Mouse (Mus musculus) limb, embryonic 11.5 days (tissue): ENCODE measurements around the gene Grip1. TPM values are rescaled to one million over a fixed set of nuclear protein-coding genes. Genes with fewer than 3 reads are reported as not detected.

Source experiments
- ATAC-seq: fragments of 200-750 bp; cut with Nextera tagmentation; 2 replicates; pipeline ENCODE4 v1.8.0; 2017; ENCODE audit warnings: low read depth; ENCODE audit not compliant: insufficient number of reproducible peaks, low FRiP score, low TSS enrichment
- DNase-seq: peaks from one replicate; pipeline ENCODE4 v3.0.0-alpha.2; 2015; ENCODE audit warnings: low spot score
- H3K27ac ChIP-seq: fragments of 300-500 bp; sonication (generic); replicated peaks from 2 replicates; pipeline ENCODE4 v1.5.1; 2014; ENCODE audit warnings: low read depth, mild to moderate bottlenecking, low read length
- H3K27me3 ChIP-seq: fragments of 300-500 bp; sonication (generic); 2 replicates; pipeline ENCODE4 v1.6.1; 2014; ENCODE audit warnings: mild to moderate bottlenecking, low read length, mixed read lengths; ENCODE audit not compliant: control insufficient read depth, insufficient read depth
- H3K36me3 ChIP-seq: fragments of 300-500 bp; sonication (generic); 2 replicates; pipeline ENCODE4 v1.6.1; 2014; ENCODE audit warnings: mild to moderate bottlenecking, low read length, moderate library complexity, mixed read lengths; ENCODE audit not compliant: control insufficient read depth, insufficient read depth
- H3K4me1 ChIP-seq: fragments of 300-500 bp; sonication (generic); 2 replicates; pipeline ENCODE4 v1.6.1; 2014; ENCODE audit warnings: low read length, mixed read lengths; ENCODE audit not compliant: control insufficient read depth, insufficient read depth
- H3K4me2 ChIP-seq: fragments of 300-500 bp; sonication (generic); 2 replicates; pipeline ENCODE4 v1.6.1; 2014; ENCODE audit warnings: low read depth, mild to moderate bottlenecking, moderate library complexity; ENCODE audit not compliant: severe bottlenecking
- H3K4me3 ChIP-seq: fragments of 300-500 bp; sonication (generic); 2 replicates; pipeline ENCODE4 v1.5.1; 2014; ENCODE audit warnings: low read depth, low read length
- H3K9ac ChIP-seq: fragments of 300-500 bp; sonication (generic); 2 replicates; pipeline ENCODE4 v1.6.1; 2014; ENCODE audit warnings: mild to moderate bottlenecking, low read length
- H3K9me3 ChIP-seq: fragments of 300-500 bp; sonication (generic); 2 replicates; pipeline ENCODE4 v1.6.1; 2016; ENCODE audit warnings: low read length; ENCODE audit not compliant: control insufficient read depth
- WGBS: fragments of 180-500 bp; shearing (Covaris S2); extraction: QIAGEN DNeasy Blood & Tissue Kit; methylation state at CpG from one replicate; pipeline ENCODE4 v1.1.7; 2014; 5-methylcytosine and 5-hydroxymethylcytosine counted together
- polyA plus RNA-seq: library from polyadenylated mRNA; unstranded; fragments of >200 nt; fragmentation: Nextera tagmentation; extraction: Ambion mirVana; gene quantifications from 2 replicates; pipeline ENCODE4 v1.2.1, GENCODE M21; 2014

Grip1 gene
- polyA plus RNA-seq, 1 experiment from 2014 or later: 3.7 TPM

DNA sequence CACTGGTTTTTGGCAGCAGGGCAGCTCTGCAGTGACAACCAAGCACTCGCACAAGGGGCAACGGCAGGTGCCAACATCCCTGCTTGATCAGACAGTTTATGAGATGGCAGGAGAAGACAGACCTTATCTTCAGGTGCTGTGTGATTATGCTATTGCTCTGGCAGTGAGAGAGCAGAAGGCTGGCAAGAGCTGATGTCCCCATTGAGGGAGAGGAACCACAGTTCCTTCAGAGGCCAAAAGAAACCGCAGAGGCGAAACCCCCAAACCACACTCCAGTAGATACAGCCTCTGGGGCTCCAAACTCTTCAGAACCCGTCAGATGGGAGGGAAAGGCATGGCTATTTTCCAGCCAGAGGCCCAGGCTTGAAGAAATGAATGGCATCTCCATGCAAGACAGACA, 932 bp upstream of the Grip1 start:
- no peak overlapping the region for H3K9ac ChIP-seq

GRCm38 (mm10) chr10:119454106-119454667, 557 bp downstream of the Grip1 start:
- ATAC-seq (peak; percentile 68), DNase-seq (peak; percentile 74)
- Histone ChIP-seq H3K27ac (peak overlapping the region; percentile 64), H3K36me3 (no peaks in the 10 kb centered on the region), H3K27me3 (no peaks in the 10 kb centered on the region), H3K4me2 (peak overlapping the region; percentile 95), H3K9ac (peak overlapping the region; percentile 63), H3K4me1 (peaks cover 8% of the 10 kb centered on the region), H3K9me3 (no peaks in the 10 kb centered on the region), H3K4me3 (peak overlapping the region; percentile 71)
- WGBS: 0% methylated on average over 48 of the region's 57 CpGs

More for the DNA sequence above, 932 bp upstream of the Grip1 start:
- no peak for ATAC-seq
- no peaks in the 10 kb centered on the region for H3K36me3 ChIP-seq
- H3K27me3 ChIP-seq: no peaks in the 10 kb centered on the region
- no peak overlapping the region for H3K27ac ChIP-seq
- no peaks in the 10 kb centered on the region for H3K9me3 ChIP-seq
- H3K4me3 ChIP-seq: peak overlapping the region; percentile 71; the same call in 1 of the 2 replicates
- H3K4me2 ChIP-seq: peak overlapping the region; percentile 95
- DNase-seq: no peak
- H3K4me1 ChIP-seq: peaks cover 8% of the 10 kb centered on the region
- 49% methylated on average over 5 of the region's 5 CpGs for WGBS

GRCm38 (mm10) chr10:119454668-119455542, 1.3 kb downstream of the Grip1 start:
- peaks cover 8% of the 10 kb centered on the region for H3K4me1 ChIP-seq
- H3K9ac ChIP-seq: peak overlapping the region; percentile 63
- no peak overlapping the region for H3K27ac ChIP-seq
- H3K27me3 ChIP-seq: no peaks in the 10 kb centered on the region
- peak overlapping the region; percentile 95 for H3K4me2 ChIP-seq
- peak overlapping the region; percentile 71 for H3K4me3 ChIP-seq
- WGBS: under 1% methylated on average over 31 of the region's 31 CpGs
- DNase-seq (peak; percentile 64), ATAC-seq (no peak)
- H3K9me3 ChIP-seq: no peaks in the 10 kb centered on the region
- no peaks in the 10 kb centered on the region for H3K36me3 ChIP-seq

DNA sequence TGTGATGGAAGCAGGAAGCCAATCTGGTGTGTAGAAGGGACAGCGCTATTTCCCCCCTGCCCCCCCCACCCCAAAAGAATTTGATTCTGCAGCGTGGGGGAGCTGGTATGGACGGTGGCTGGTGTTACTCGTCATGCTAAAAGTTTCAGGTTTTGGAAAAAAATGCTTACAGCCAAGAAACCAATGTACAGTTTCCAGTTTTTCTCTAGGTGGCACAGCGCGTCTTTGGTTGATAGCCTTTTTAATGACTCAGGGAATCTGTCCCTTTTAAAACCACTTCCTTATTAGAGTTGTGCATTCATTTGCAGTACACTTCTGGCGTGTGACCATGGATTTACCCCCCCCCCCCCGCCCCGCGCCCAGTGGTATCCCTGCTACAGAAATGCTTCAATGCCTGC, 1.9 kb downstream of the Grip1 start:
- Histone ChIP-seq H3K27me3 (no peaks in the 10 kb centered on the region), H3K36me3 (no peaks in the 10 kb centered on the region), H3K4me2 (peak overlapping the region; percentile 95), H3K27ac (no peak overlapping the region), H3K4me3 (peak overlapping the region; percentile 71), H3K9me3 (no peaks in the 10 kb centered on the region), H3K9ac (peak overlapping the region; percentile 17; the same call in 1 of the 2 replicates), H3K4me1 (peaks cover 12% of the 10 kb centered on the region)
- ATAC-seq: no peak
- no peak for DNase-seq
- WGBS: 20% methylated on average over 10 of the region's 10 CpGs

DNA sequence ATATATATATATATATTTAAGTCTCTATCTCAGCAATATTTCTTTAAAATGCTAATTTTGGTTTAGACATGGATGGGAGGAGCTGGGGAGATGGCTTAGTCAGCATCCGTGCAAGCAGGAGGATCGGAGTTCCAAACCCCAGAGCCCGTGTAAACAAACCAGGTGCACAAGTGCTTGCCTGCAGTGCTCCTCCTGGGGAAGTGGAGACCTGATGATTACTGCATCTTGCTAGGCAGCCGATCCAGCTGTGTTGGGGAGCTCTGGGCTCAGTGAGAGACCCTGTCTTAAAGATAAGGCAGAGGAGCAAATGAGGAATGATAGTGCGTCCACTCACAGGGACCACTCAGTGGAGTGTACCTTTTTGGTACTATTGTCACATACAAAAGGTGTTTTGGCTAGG, 3.5 kb downstream of the Grip1 start:
- Histone ChIP-seq H3K36me3 (no peaks in the 10 kb centered on the region), H3K27me3 (no peaks in the 10 kb centered on the region), H3K27ac (no peak overlapping the region), H3K9ac (no peak overlapping the region), H3K4me3 (no peak overlapping the region), H3K4me2 (no peak overlapping the region), H3K4me1 (peaks cover 12% of the 10 kb centered on the region), H3K9me3 (no peaks in the 10 kb centered on the region)
- ATAC-seq (no peak), DNase-seq (no peak)
- 85% methylated on average over 5 of the region's 5 CpGs for WGBS

DNA sequence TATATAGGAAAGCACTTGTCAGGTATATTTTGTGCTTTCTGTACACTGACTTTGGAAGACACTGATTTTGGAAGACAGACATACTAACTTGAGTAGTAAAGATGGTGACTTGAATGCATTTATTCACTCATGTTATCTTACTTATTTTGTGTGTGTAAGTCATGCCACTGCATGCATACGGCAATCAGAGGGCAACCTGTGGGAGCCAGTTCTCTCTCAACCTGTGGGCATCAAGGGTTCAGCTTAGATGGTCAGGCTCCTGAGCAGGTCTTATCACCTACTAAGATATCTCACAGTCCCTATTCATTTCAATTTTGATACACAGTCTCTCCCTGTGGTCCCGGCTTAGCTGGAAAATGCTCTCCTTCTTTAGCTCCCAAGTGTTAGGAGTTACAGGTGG, 5.4 kb downstream of the Grip1 start:
- no peak for ATAC-seq

GRCm38 (mm10) chr10:119463345-119463744, 9.7 kb downstream of the Grip1 start:
- no peaks in the 10 kb centered on the region for H3K36me3 ChIP-seq

More for the DNA sequence above, 5.4 kb downstream of the Grip1 start:
- H3K9ac ChIP-seq: no peak overlapping the region
- H3K4me1 ChIP-seq: peaks cover 12% of the 10 kb centered on the region
- no peak overlapping the region for H3K4me3 ChIP-seq
- no peak for DNase-seq
- 79% methylated on average over 2 of the region's 2 CpGs for WGBS
- H3K9me3 ChIP-seq: no peaks in the 10 kb centered on the region
- no peak overlapping the region for H3K4me2 ChIP-seq
- H3K27me3 ChIP-seq: no peaks in the 10 kb centered on the region
- no peak overlapping the region for H3K27ac ChIP-seq
- H3K36me3 ChIP-seq: no peaks in the 10 kb centered on the region

DNA sequence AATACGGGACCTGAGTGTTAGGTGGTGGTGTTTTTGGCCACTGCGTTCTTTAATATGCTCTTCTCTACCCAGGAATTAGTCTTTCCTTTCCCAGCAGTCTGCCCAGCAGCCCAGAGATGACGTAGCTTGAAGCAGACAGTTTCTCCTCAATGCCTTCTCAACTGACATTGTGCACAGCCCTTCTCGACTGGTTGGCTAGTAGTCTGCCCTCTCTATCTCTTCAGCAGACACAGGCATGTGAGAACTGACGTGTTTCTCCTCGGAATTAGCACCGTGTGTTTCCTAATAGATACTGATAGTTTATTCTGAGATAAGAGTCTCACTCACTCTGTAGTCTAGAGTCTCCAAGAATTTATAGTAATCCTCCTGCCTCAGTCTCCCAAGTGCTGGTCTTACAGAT, 10.2 kb downstream of the Grip1 start:
- Histone ChIP-seq H3K4me2 (no peak overlapping the region), H3K4me3 (no peak overlapping the region), H3K9ac (no peak overlapping the region), H3K27me3 (no peaks in the 10 kb centered on the region), H3K36me3 (no peaks in the 10 kb centered on the region), H3K27ac (no peak overlapping the region), H3K9me3 (no peaks in the 10 kb centered on the region), H3K4me1 (peaks cover 5% of the 10 kb centered on the region; the same call in 1 of the 2 replicates)
- 84% methylated on average over 7 of the region's 7 CpGs for WGBS
- no peak for DNase-seq
- ATAC-seq: no peak

More at GRCm38 (mm10) chr10:119463345-119463744, 9.7 kb downstream of the Grip1 start:
- peaks cover 5% of the 10 kb centered on the region; the same call in 1 of the 2 replicates for H3K4me1 ChIP-seq
- H3K4me2 ChIP-seq: no peak overlapping the region
- no peak for ATAC-seq
- H3K4me3 ChIP-seq: no peak overlapping the region
- H3K27ac ChIP-seq: no peak overlapping the region
- no peaks in the 10 kb centered on the region for H3K9me3 ChIP-seq
- 87% methylated on average over 7 of the region's 7 CpGs for WGBS
- no peak for DNase-seq
- H3K9ac ChIP-seq: no peak overlapping the region
- H3K27me3 ChIP-seq: no peaks in the 10 kb centered on the region
